In genomic region chr6:118079292-118079691, GRCm38 (mm10) we compare ENCODE assay signal across 15 mouse cellular contexts.
"Had no signal": no experiment of that assay in that cellular context is flagged by ENCODE, and none has a peak within 500 bp of the region (broad histone marks: within the 10 kb centered on the region; RNA-seq: fewer than 3 reads in every experiment).

No protein-coding gene starts in this region.

- DNase-seq: kidney, adult 8-10 months; kidney, postnatal 36 days; layer of hippocampus, adult 9-11 months; layer of hippocampus, postnatal 36 days; liver, embryonic 13.5 days; lung, embryonic 14.5 days; lung, postnatal 10 days; lung, postnatal 4 days; right cerebral cortex, postnatal 14 days had no signal

- ATAC-seq: inflammation-experienced regulatory T-cells, adult 6 months; intestine, postnatal 0 days had no signal

- H3K9me3 ChIP-seq: limb, embryonic 15.5 days; liver, embryonic 13.5 days; neural tube, embryonic 12.5 days had no signal

- H3K27ac ChIP-seq: kidney, postnatal 0 days; limb, embryonic 15.5 days; liver, embryonic 13.5 days; neural tube, embryonic 12.5 days had no signal

- H3K36me3 ChIP-seq: limb, embryonic 15.5 days; liver, embryonic 13.5 days; neural tube, embryonic 12.5 days had no signal

- H3K27me3 ChIP-seq: limb, embryonic 15.5 days; liver, embryonic 13.5 days; neural tube, embryonic 12.5 days had no signal

- H3K4me3 ChIP-seq: limb, embryonic 15.5 days; liver, embryonic 13.5 days; myocyte; neural tube, embryonic 12.5 days had no signal

- H3K4me1 ChIP-seq: limb, embryonic 15.5 days; liver, embryonic 13.5 days had no signal

- H3K4me2 ChIP-seq: limb, embryonic 15.5 days; liver, embryonic 13.5 days; lung, embryonic 14.5 days; neural tube, embryonic 12.5 days had no signal

- H3K9ac ChIP-seq: limb, embryonic 15.5 days; liver, embryonic 13.5 days; lung, embryonic 14.5 days; neural tube, embryonic 12.5 days had no signal
